In the genomic region with DNA sequence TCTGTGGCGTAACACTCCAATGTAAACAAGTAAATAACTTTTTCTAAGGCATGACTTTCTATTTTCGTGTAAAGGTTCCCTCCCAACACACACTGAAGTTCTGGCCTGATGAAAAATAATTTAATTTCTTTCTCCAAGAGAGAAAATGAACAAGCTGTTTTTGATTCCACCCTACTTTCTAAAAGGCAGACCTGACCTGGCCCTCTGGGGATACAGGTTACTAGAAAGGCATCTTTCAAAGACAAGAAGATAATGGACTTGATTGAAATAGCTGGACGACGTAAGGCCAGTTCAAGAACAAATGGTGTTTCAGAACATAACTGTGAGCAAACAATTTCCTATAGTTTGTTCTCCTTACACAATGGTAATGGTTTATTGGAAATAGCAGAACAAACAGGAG, we compare ENCODE assay signal across 9 mouse cellular contexts.
DNase-seq lines count a peak whose midpoint lies in the region; ATAC-seq and TF ChIP-seq lines count a peak whose summit lies in the region.
"Had no signal": no experiment of that assay in that cellular context is flagged by ENCODE, and none has a peak within 500 bp of the region (broad histone marks: within the 10 kb centered on the region; RNA-seq: fewer than 3 reads in every experiment).

No protein-coding gene starts in this region.

- ATAC-seq in kidney, embryonic 16.5 days (ENCODE audit: low FRiP score, low TSS enrichment): no peak
- no peak for ATAC-seq in embryonic facial prominence, embryonic 15.5 days (ENCODE audit: insufficient number of reproducible peaks, low FRiP score, low TSS enrichment, low read depth)
- ATAC-seq in hindbrain, postnatal 0 days: no peak
- ATAC-seq in neural tube, embryonic 14.5 days (ENCODE audit: low read depth): no peak

- H3K9me3 ChIP-seq in kidney, embryonic 16.5 days (ENCODE audit: low read length): no peaks in the 10 kb centered on the region
- H3K9me3 ChIP-seq in embryonic facial prominence, embryonic 15.5 days (replicated peaks): no peaks in the 10 kb centered on the region
- H3K9me3 ChIP-seq in hindbrain, postnatal 0 days (ENCODE audit: low read length): no peaks in the 10 kb centered on the region
- no peaks in the 10 kb centered on the region for H3K9me3 ChIP-seq in neural tube, embryonic 14.5 days (ENCODE audit: control insufficient read depth, low read length)

- H3K36me3 ChIP-seq in kidney, embryonic 16.5 days (ENCODE audit: insufficient read depth, low read length): no peaks in the 10 kb centered on the region
- H3K36me3 ChIP-seq in embryonic facial prominence, embryonic 15.5 days: no peaks in the 10 kb centered on the region
- H3K36me3 ChIP-seq in hindbrain, postnatal 0 days (ENCODE audit: insufficient read depth, low read length): no peaks in the 10 kb centered on the region
- H3K36me3 ChIP-seq in neural tube, embryonic 14.5 days (ENCODE audit: control insufficient read depth, insufficient read depth, low read length): no peaks in the 10 kb centered on the region

- H3K4me2 ChIP-seq in kidney, embryonic 16.5 days (replicated peaks; ENCODE audit: low read depth, low read length): peak overlapping the region; percentile 38
- peak overlapping the region; percentile 51 for H3K4me2 ChIP-seq in embryonic facial prominence, embryonic 15.5 days (replicated peaks)
- peak overlapping the region; percentile 65 for H3K4me2 ChIP-seq in hindbrain, postnatal 0 days (ENCODE audit: low read depth, low read length)
- peak overlapping the region; percentile 82 for H3K4me2 ChIP-seq in neural tube, embryonic 14.5 days (ENCODE audit: low read depth, low read length)

- peaks cover 19% of the 10 kb centered on the region for H3K4me1 ChIP-seq in kidney, embryonic 16.5 days (ENCODE audit: insufficient read depth, low read length)
- peaks cover 11% of the 10 kb centered on the region; the same call in 1 of the 2 replicates for H3K4me1 ChIP-seq in embryonic facial prominence, embryonic 15.5 days
- H3K4me1 ChIP-seq in hindbrain, postnatal 0 days (ENCODE audit: insufficient read depth, low read length): peaks cover 15% of the 10 kb centered on the region
- peaks cover 28% of the 10 kb centered on the region for H3K4me1 ChIP-seq in neural tube, embryonic 14.5 days (ENCODE audit: control insufficient read depth, insufficient read depth, low read length)

- no peaks in the 10 kb centered on the region for H3K27me3 ChIP-seq in kidney, embryonic 16.5 days (ENCODE audit: insufficient read depth, low read length)
- H3K27me3 ChIP-seq in embryonic facial prominence, embryonic 15.5 days: no peaks in the 10 kb centered on the region
- H3K27me3 ChIP-seq in hindbrain, postnatal 0 days (ENCODE audit: insufficient read depth, low read length): no peaks in the 10 kb centered on the region
- no peaks in the 10 kb centered on the region for H3K27me3 ChIP-seq in neural tube, embryonic 14.5 days (ENCODE audit: control insufficient read depth, insufficient read depth, low read length)

- no peak for DNase-seq in kidney, postnatal 14 days
- DNase-seq in hindbrain, postnatal 0 days (ENCODE audit: low spot score): no peak
- DNase-seq in spleen, postnatal 36 days (ENCODE audit: low spot score in 2 of 2): no peak
- no peak for DNase-seq in spleen, adult 12 weeks (ENCODE audit: low spot score)
- no peak for DNase-seq in yolk sac, embryonic 10.5 days (ENCODE audit: low spot score)
- DNase-seq: adrenal gland, adult 2 months had no signal

- H3K27ac ChIP-seq in kidney, embryonic 16.5 days (ENCODE audit: low read length): no peak overlapping the region
- no peak overlapping the region for H3K27ac ChIP-seq in embryonic facial prominence, embryonic 15.5 days (replicated peaks)
- peak overlapping the region; percentile 54; the same call in 1 of the 2 replicates for H3K27ac ChIP-seq in hindbrain, postnatal 0 days
- no peak overlapping the region for H3K27ac ChIP-seq in neural tube, embryonic 14.5 days (ENCODE audit: low read depth, low read length)

- no peak for TF ChIP-seq CTCF in hindbrain, postnatal 0 days (IDR thresholded peaks at IDR 0.05; ENCODE audit: low read depth)

- H3K9ac ChIP-seq in kidney, embryonic 16.5 days (replicated peaks; ENCODE audit: low read length): 0 out of 2 replicates have a peak overlapping the region, but pooled peaks have one; percentile 35
- no peak overlapping the region for H3K9ac ChIP-seq in embryonic facial prominence, embryonic 15.5 days
- peak overlapping the region; percentile 76 for H3K9ac ChIP-seq in hindbrain, postnatal 0 days (replicated peaks; ENCODE audit: low read length)
- H3K9ac ChIP-seq in neural tube, embryonic 14.5 days (replicated peaks; ENCODE audit: low read depth, low read length): peak overlapping the region; percentile 86

- peak overlapping the region; percentile 21; the same call in 1 of the 2 replicates for H3K4me3 ChIP-seq in kidney, embryonic 16.5 days (ENCODE audit: low read length)
- peak overlapping the region; percentile 26 for H3K4me3 ChIP-seq in embryonic facial prominence, embryonic 15.5 days (replicated peaks)
- H3K4me3 ChIP-seq in hindbrain, postnatal 0 days (ENCODE audit: low read length): peak overlapping the region; percentile 75
- peak overlapping the region; percentile 87 for H3K4me3 ChIP-seq in neural tube, embryonic 14.5 days (ENCODE audit: low read depth, low read length)

- WGBS in kidney, embryonic 16.5 days: 65% methylated on average over 4 of the region's 4 CpGs
- WGBS in embryonic facial prominence, embryonic 15.5 days: 42% methylated on average over 4 of the region's 4 CpGs
- WGBS in hindbrain, postnatal 0 days: 21% methylated on average over 4 of the region's 4 CpGs
- 20% methylated on average over 4 of the region's 4 CpGs for WGBS in neural tube, embryonic 14.5 days

Comparison
In these comparisons a context has a peak if more than half of its experiments do, and no peak if none do; other contexts are left out.
1. H3K4me3 ChIP-seq: peak in every context shown above with its lines; median percentile 87 in neural tube, embryonic 14.5 days; 75 in hindbrain, postnatal 0 days; 26 in embryonic facial prominence, embryonic 15.5 days; 21 in kidney, embryonic 16.5 days.